Mouse (Mus musculus): Measurements from ENCODE around the gene Vps13a.
A peak's percentile ranks its signal among the peaks of the same experiment; 100 is the strongest.
"Not testable (repeated sequence)": the region's sequence is repeated elsewhere in the genome, so short reads cannot be mapped to it uniquely, and the experiment has no call there.

Gene Vps13a

GRCm38 (mm10) chr19:16780790-16781384 lies at the start of gene Vps13a:
TSS of gene Vps13a (minus strand) at chr19:16780933.
- peak; percentile 96 for DNase-seq (ENCODE audit: low spot score)

- DNase-seq (ENCODE audit: low spot score) = no peak
Observed at GRCm38 (mm10) chr19:16827657-16828056, 46.9 kb upstream of the Vps13a start.

- no peak for DNase-seq (ENCODE audit: low spot score)
Observed at GRCm38 (mm10) chr19:16825228-16825627, 44.5 kb upstream of the Vps13a start.

GRCm38 (mm10) chr19:16814848-16815247 lies 34.1 kb upstream of the Vps13a start:
- DNase-seq (ENCODE audit: low spot score) = no peak

- DNase-seq (ENCODE audit: low spot score) = no peak
Observed at GRCm38 (mm10) chr19:16813306-16813705, 32.6 kb upstream of the Vps13a start.

GRCm38 (mm10) chr19:16812072-16812608 lies 31.4 kb upstream of the Vps13a start:
- no peak for DNase-seq (ENCODE audit: low spot score)

GRCm38 (mm10) chr19:16805102-16805501 lies 24.4 kb upstream of the Vps13a start:
- DNase-seq (ENCODE audit: low spot score) = no peak

GRCm38 (mm10) chr19:16804578-16804977 lies 23.8 kb upstream of the Vps13a start:
- DNase-seq (ENCODE audit: low spot score) = no peak

- DNase-seq (ENCODE audit: low spot score) = peak; percentile 54
Observed at GRCm38 (mm10) chr19:16802707-16803106, 22.0 kb upstream of the Vps13a start.

- no peak for DNase-seq (ENCODE audit: low spot score)
Observed at GRCm38 (mm10) chr19:16802123-16802522, 21.4 kb upstream of the Vps13a start.

- DNase-seq (ENCODE audit: low spot score) = no peak
Observed at GRCm38 (mm10) chr19:16797923-16798322, 17.2 kb upstream of the Vps13a start.

- DNase-seq (ENCODE audit: low spot score) = not testable (repeated sequence)
Observed at GRCm38 (mm10) chr19:16794486-16794885, 13.8 kb upstream of the Vps13a start.

- no peak for DNase-seq (ENCODE audit: low spot score)
Observed at GRCm38 (mm10) chr19:16789930-16790329, 9.2 kb upstream of the Vps13a start.

- peak; percentile 34 for DNase-seq (ENCODE audit: low spot score)
Observed at GRCm38 (mm10) chr19:16784879-16785278, 4.1 kb upstream of the Vps13a start.

- no peak for DNase-seq (ENCODE audit: low spot score)
Observed at GRCm38 (mm10) chr19:16781406-16782019, 780 bp upstream of the Vps13a start.

GRCm38 (mm10) chr19:16780251-16780783 lies 416 bp downstream of the Vps13a start:
- DNase-seq (ENCODE audit: low spot score) = peak; percentile 42

- no peak for DNase-seq (ENCODE audit: low spot score)
Observed at GRCm38 (mm10) chr19:16779786-16780185, 947 bp downstream of the Vps13a start.

- peak; percentile 22 for DNase-seq (ENCODE audit: low spot score)
Observed at GRCm38 (mm10) chr19:16779281-16779680, 1.5 kb downstream of the Vps13a start.

- no peak for DNase-seq (ENCODE audit: low spot score)
Observed at GRCm38 (mm10) chr19:16778578-16778977, 2.2 kb downstream of the Vps13a start.

GRCm38 (mm10) chr19:16777901-16778300 lies 2.8 kb downstream of the Vps13a start:
- no peak for DNase-seq (ENCODE audit: low spot score)

- not testable (repeated sequence) for DNase-seq (ENCODE audit: low spot score)
Observed at GRCm38 (mm10) chr19:16777391-16777790, 3.3 kb downstream of the Vps13a start.

- no peak for DNase-seq (ENCODE audit: low spot score)
Observed at GRCm38 (mm10) chr19:16773237-16774016, 7.3 kb downstream of the Vps13a start.

GRCm38 (mm10) chr19:16767407-16767806 lies 13.3 kb downstream of the Vps13a start:
- peak; percentile 16 for DNase-seq (ENCODE audit: low spot score)
